Comparison of ENCODE assay signal across 16 mouse cellular contexts in the genomic region with DNA sequence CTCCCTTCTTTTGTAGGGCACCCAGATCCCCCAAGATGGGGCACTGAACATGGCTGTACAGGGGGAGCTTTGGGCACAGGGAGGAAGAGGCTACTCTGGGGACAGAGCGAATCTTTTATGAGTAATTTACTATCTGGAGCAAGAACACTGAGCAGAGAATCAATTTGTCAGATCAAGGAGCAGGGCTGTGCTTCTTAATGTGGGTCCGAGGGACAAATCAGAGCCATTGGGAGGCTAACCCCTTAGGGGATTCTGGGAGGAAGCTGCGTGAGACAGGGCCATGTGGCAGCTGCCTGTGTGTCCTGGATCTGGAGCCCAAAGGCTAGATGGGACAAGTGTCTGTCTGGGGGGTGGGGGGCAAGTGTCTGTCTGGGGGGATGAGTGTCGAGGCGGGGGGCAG. TPM values are rescaled to one million over a fixed set of nuclear protein-coding genes. Genes with fewer than 3 reads are reported as not detected.
DNase-seq lines count a peak whose midpoint lies in the region; ATAC-seq lines count a peak whose summit lies in the region.
"Had no signal": no experiment of that assay in that cellular context is flagged by ENCODE, and none has a peak within 500 bp of the region (broad histone marks: within the 10 kb centered on the region; RNA-seq: fewer than 3 reads in every experiment).

No protein-coding gene starts in this region.

- H3K27me3 ChIP-seq in forebrain, embryonic 16.5 days (replicated peaks; ENCODE audit: control insufficient read depth, insufficient read depth, low read length), result no peaks in the 10 kb centered on the region
- H3K27me3 ChIP-seq in neural tube, embryonic 13.5 days, result no peaks in the 10 kb centered on the region; the same call in 1 of the 2 replicates
- peaks cover 74% of the 10 kb centered on the region for H3K27me3 ChIP-seq in heart, embryonic 11.5 days (ENCODE audit: control insufficient read depth, insufficient read depth, low read length)

- ATAC-seq in forebrain, embryonic 16.5 days, result no peak
- 0 out of 2 replicates have a peak, but pooled peaks have one; percentile 15 for ATAC-seq in neural tube, embryonic 13.5 days (ENCODE audit: low read depth)
- no peak for ATAC-seq in heart, embryonic 11.5 days (replicated peaks; ENCODE audit: insufficient number of reproducible peaks, low FRiP score, low TSS enrichment)
- ATAC-seq: Patski had no signal

- no peak overlapping the region for H3K9ac ChIP-seq in forebrain, embryonic 16.5 days (replicated peaks; ENCODE audit: low read depth, low read length)
- H3K9ac ChIP-seq in neural tube, embryonic 13.5 days, result no peak overlapping the region
- no peak overlapping the region for H3K9ac ChIP-seq in heart, embryonic 11.5 days (ENCODE audit: low read depth, low read length)
- H3K9ac ChIP-seq: embryonic facial prominence, embryonic 12.5 days; lung, embryonic 15.5 days had no signal

- WGBS in forebrain, embryonic 16.5 days, result 60% methylated on average over 5 of the region's 5 CpGs
- WGBS in neural tube, embryonic 13.5 days, result 41% methylated on average over 5 of the region's 5 CpGs
- 77% methylated on average over 5 of the region's 5 CpGs for WGBS in heart, embryonic 11.5 days (ENCODE audit: insufficient replicate concordance)

- 0 out of 2 replicates have a peak overlapping the region, but pooled peaks have one; percentile 14 for H3K27ac ChIP-seq in forebrain, embryonic 16.5 days (ENCODE audit: low read length)
- H3K27ac ChIP-seq in neural tube, embryonic 13.5 days (replicated peaks), result peak overlapping the region; percentile 88
- H3K27ac ChIP-seq in heart, embryonic 11.5 days (ENCODE audit: low read depth, low read length), result no peak overlapping the region
- H3K27ac ChIP-seq: embryonic facial prominence, embryonic 12.5 days; heart, embryonic 10.5 days; layer of hippocampus, adult 2 months; lung, embryonic 15.5 days had no signal

- H3K4me2 ChIP-seq in forebrain, embryonic 16.5 days (ENCODE audit: low read length), result no peak overlapping the region
- peak overlapping the region; percentile 19 for H3K4me2 ChIP-seq in neural tube, embryonic 13.5 days
- H3K4me2 ChIP-seq in heart, embryonic 11.5 days, result no peak overlapping the region
- H3K4me2 ChIP-seq: lung, embryonic 15.5 days had no signal

- peak; percentile 29 for DNase-seq in embryo, embryonic 10 days (ENCODE audit: low spot score)
- DNase-seq in embryo, embryonic 9.5 days (ENCODE audit: extremely low spot score), result no peak
- DNase-seq in mesoderm, embryonic 11.5 days (ENCODE audit: low read depth, low spot score), result peak; percentile 31
- no peak for DNase-seq in right cerebral cortex, postnatal 25 days
- DNase-seq in right cerebral cortex, postnatal 36 days (ENCODE audit: low spot score in 2 of 2), result no peak
- DNase-seq: cerebellum, adult 2 months; gastrocnemius, postnatal 10 days; right cerebral cortex, postnatal 14 days had no signal

- H3K36me3 ChIP-seq in forebrain, embryonic 16.5 days (ENCODE audit: control insufficient read depth, insufficient read depth), result no peaks in the 10 kb centered on the region
- H3K36me3 ChIP-seq in neural tube, embryonic 13.5 days, result no peaks in the 10 kb centered on the region
- no peaks in the 10 kb centered on the region for H3K36me3 ChIP-seq in heart, embryonic 11.5 days (ENCODE audit: control insufficient read depth, insufficient read depth, low read length)
- H3K36me3 ChIP-seq: embryonic facial prominence, embryonic 12.5 days; heart, embryonic 10.5 days; lung, embryonic 15.5 days had no signal

- H3K4me1 ChIP-seq in forebrain, embryonic 16.5 days (replicated peaks; ENCODE audit: control insufficient read depth, insufficient read depth, low read length), result peaks cover 26% of the 10 kb centered on the region
- peaks cover 57% of the 10 kb centered on the region for H3K4me1 ChIP-seq in neural tube, embryonic 13.5 days (replicated peaks)
- H3K4me1 ChIP-seq in heart, embryonic 11.5 days (ENCODE audit: control insufficient read depth, insufficient read depth, low read length), result peaks cover 4% of the 10 kb centered on the region; the same call in 1 of the 2 replicates

- H3K9me3 ChIP-seq in forebrain, embryonic 16.5 days (ENCODE audit: control insufficient read depth, low read length), result no peaks in the 10 kb centered on the region
- no peaks in the 10 kb centered on the region for H3K9me3 ChIP-seq in neural tube, embryonic 13.5 days
- no peaks in the 10 kb centered on the region for H3K9me3 ChIP-seq in heart, embryonic 11.5 days (replicated peaks; ENCODE audit: control insufficient read depth, low read length)
- H3K9me3 ChIP-seq: embryonic facial prominence, embryonic 12.5 days; heart, embryonic 10.5 days; lung, embryonic 15.5 days had no signal

- H3K4me3 ChIP-seq in forebrain, embryonic 16.5 days (replicated peaks; ENCODE audit: low read length), result no peak overlapping the region
- no peak overlapping the region for H3K4me3 ChIP-seq in neural tube, embryonic 13.5 days
- H3K4me3 ChIP-seq in heart, embryonic 11.5 days (ENCODE audit: low read depth, low read length), result no peak overlapping the region
- H3K4me3 ChIP-seq: embryonic facial prominence, embryonic 12.5 days; heart, embryonic 10.5 days; layer of hippocampus, adult 2 months; lung, embryonic 15.5 days had no signal

RNA-seq across cellular contexts. Expression of gene C1qb, which starts 20.5 kb away (rescaled TPM):
- polyA plus RNA-seq in forebrain, embryonic 16.5 days (2015; fragmentation: Nextera tagmentation; extraction: Ambion mirVana), result 24.1 and 32.0 TPM in 2 replicates
- polyA plus RNA-seq in neural tube, embryonic 13.5 days (2015; fragmentation: Nextera tagmentation; extraction: Ambion mirVana), result 47.3 and 50.5 TPM in 2 replicates
- polyA plus RNA-seq in heart, embryonic 11.5 days (2014; fragmentation: Nextera tagmentation; extraction: Ambion mirVana), result 14.8 and 17.0 TPM in 2 replicates
- polyA plus RNA-seq: Patski had no signal

RNA-seq across cellular contexts. Expression of gene C1qc, which starts 27.3 kb away (rescaled TPM):
- polyA plus RNA-seq in forebrain, embryonic 16.5 days (2015; fragmentation: Nextera tagmentation; extraction: Ambion mirVana), result 13.9 and 17.6 TPM in 2 replicates
- 24.7 and 25.5 TPM in 2 replicates for polyA plus RNA-seq in neural tube, embryonic 13.5 days (2015; fragmentation: Nextera tagmentation; extraction: Ambion mirVana)
- 7.1 and 7.4 TPM in 2 replicates for polyA plus RNA-seq in heart, embryonic 11.5 days (2014; fragmentation: Nextera tagmentation; extraction: Ambion mirVana)
- polyA plus RNA-seq: Patski had no signal

RNA-seq across cellular contexts. Expression of gene Ephb2, which starts 29.7 kb away (rescaled TPM):
- polyA plus RNA-seq in forebrain, embryonic 16.5 days (2015; fragmentation: Nextera tagmentation; extraction: Ambion mirVana), result 12.3 and 13.1 TPM in 2 replicates
- 16.8 and 18.6 TPM in 2 replicates for polyA plus RNA-seq in neural tube, embryonic 13.5 days (2015; fragmentation: Nextera tagmentation; extraction: Ambion mirVana)
- 2.5 and 2.7 TPM in 2 replicates for polyA plus RNA-seq in heart, embryonic 11.5 days (2014; fragmentation: Nextera tagmentation; extraction: Ambion mirVana)

RNA-seq across cellular contexts. Expression of gene C1qa, which starts 33.1 kb away (rescaled TPM):
- 16.8 and 24.6 TPM in 2 replicates for polyA plus RNA-seq in forebrain, embryonic 16.5 days (2015; fragmentation: Nextera tagmentation; extraction: Ambion mirVana)
- polyA plus RNA-seq in neural tube, embryonic 13.5 days (2015; fragmentation: Nextera tagmentation; extraction: Ambion mirVana), result 23.2 and 28.5 TPM in 2 replicates
- polyA plus RNA-seq in heart, embryonic 11.5 days (2014; fragmentation: Nextera tagmentation; extraction: Ambion mirVana), result 8.1 and 8.8 TPM in 2 replicates
- polyA plus RNA-seq: Patski had no signal

Comparison
In these comparisons a context has a peak if more than half of its experiments do, and no peak if none do; other contexts are left out.
1. DNase-seq: peak in embryo, embryonic 10 days (single experiment) and mesoderm, embryonic 11.5 days (single experiment); none in embryo, embryonic 9.5 days (single experiment), right cerebral cortex, postnatal 25 days (single experiment) and right cerebral cortex, postnatal 36 days (0 of 2).